Mouse (Mus musculus): ENCODE results near the gene Mvb12b.

GRCm38 (mm10) chr2:33871181-33871520, 16.6 kb downstream of the Mvb12b start:
- TF ChIP-seq CTCF (IDR thresholded peaks at IDR 0.05 in 2 of 3, conservative IDR thresholded peaks at IDR 0.05 in 1 of 3; ENCODE audit: control insufficient read depth in 1 of 3, insufficient read depth in 1 of 3, low read depth in 2 of 3, low read length in 3 of 3, poor library complexity in 1 of 3, severe bottlenecking in 1 of 3) (no peak), POLR2A (IDR thresholded peaks at IDR 0.05; ENCODE audit: control insufficient read depth in 1 of 2, insufficient read depth in 1 of 2, low read depth in 1 of 2, low read length in 2 of 2, poor library complexity in 1 of 2) (no peak), POLR2AphosphoS2 (IDR thresholded peaks at IDR 0.05; ENCODE audit: low read length) (no peak), TAL1 (IDR thresholded peaks at IDR 0.05; ENCODE audit: low read length) (no peak)

Measured in MEL (cell line).